Comparison of ENCODE assay signal across 8 mouse cellular contexts in genomic region chr10:57486542-57487071, GRCm38 (mm10). TPM values are rescaled to one million over a fixed set of nuclear protein-coding genes. Genes with fewer than 3 reads are reported as not detected.
DNase-seq lines count a peak whose midpoint lies in the region; ATAC-seq and TF ChIP-seq lines count a peak whose summit lies in the region.

No protein-coding gene starts in this region.

- peak overlapping the region; percentile 70 for H3K4me2 ChIP-seq in forebrain, embryonic 11.5 days (ENCODE audit: low read depth, low read length, severe bottlenecking)
- peak overlapping the region; percentile 71 for H3K4me2 ChIP-seq in intestine, embryonic 16.5 days (ENCODE audit: low read depth, low read length)

- no peak for TF ChIP-seq CTCF in testis, adult 2 months (IDR thresholded peaks at IDR 0.05; ENCODE audit: control insufficient read depth, insufficient read depth, insufficient replicate concordance, low read depth, low read length)

- peak overlapping the region; percentile 97 for H3K9ac ChIP-seq in forebrain, embryonic 11.5 days (ENCODE audit: low read length)
- peak overlapping the region; percentile 92 for H3K9ac ChIP-seq in intestine, embryonic 16.5 days (ENCODE audit: low read depth, low read length)

- WGBS in forebrain, embryonic 11.5 days: 1% methylated on average over 61 of the region's 65 CpGs
- under 1% methylated on average over 65 of the region's 65 CpGs for WGBS in intestine, embryonic 16.5 days

- no peak; the same call in 1 of the 2 replicates for TF ChIP-seq POLR2A in testis, adult 2 months (IDR thresholded peaks at IDR 0.05; ENCODE audit: control insufficient read depth, low read depth, low read length)

- ATAC-seq in forebrain, embryonic 11.5 days (replicated peaks; ENCODE audit: low FRiP score): peak; percentile 71
- peak; percentile 92 for ATAC-seq in intestine, embryonic 16.5 days

- no peaks in the 10 kb centered on the region for H3K36me3 ChIP-seq in testis, adult 2 months (ENCODE audit: control insufficient read depth, insufficient read depth, low read length)
- H3K36me3 ChIP-seq in forebrain, embryonic 11.5 days (ENCODE audit: control insufficient read depth, insufficient read depth, low read length): no peaks in the 10 kb centered on the region
- no peaks in the 10 kb centered on the region for H3K36me3 ChIP-seq in intestine, embryonic 16.5 days (ENCODE audit: control insufficient read depth, insufficient read depth, low read length)

- DNase-seq in embryo, embryonic 10.5 days (ENCODE audit: low spot score): peak; percentile 57
- no peak for DNase-seq in embryo, embryonic 10 days (ENCODE audit: low spot score)
- DNase-seq in testis, postnatal 14 days (ENCODE audit: low spot score): no peak
- DNase-seq in forebrain, embryonic 11.5 days (ENCODE audit: low spot score): peak; percentile 87
- DNase-seq in lung, postnatal 25 days (ENCODE audit: low spot score): peak; percentile 61
- DNase-seq in urinary bladder, postnatal 25 days (ENCODE audit: low spot score): peak; percentile 68

- H3K27ac ChIP-seq in testis, adult 2 months (ENCODE audit: control insufficient read depth, insufficient read depth, low read depth, low read length): peak overlapping the region; percentile 34
- peak overlapping the region; percentile 97 for H3K27ac ChIP-seq in forebrain, embryonic 11.5 days (ENCODE audit: low read depth, low read length)
- H3K27ac ChIP-seq in intestine, embryonic 16.5 days (ENCODE audit: low read length): peak overlapping the region; percentile 94

- no peaks in the 10 kb centered on the region for H3K9me3 ChIP-seq in forebrain, embryonic 11.5 days (ENCODE audit: control insufficient read depth, low read length)
- H3K9me3 ChIP-seq in intestine, embryonic 16.5 days (ENCODE audit: control insufficient read depth, low read length): no peaks in the 10 kb centered on the region

- H3K27me3 ChIP-seq in testis, adult 2 months (ENCODE audit: control insufficient read depth, insufficient read depth, low read length): no peaks in the 10 kb centered on the region
- H3K27me3 ChIP-seq in forebrain, embryonic 11.5 days (ENCODE audit: control insufficient read depth, insufficient read depth, low read length): no peaks in the 10 kb centered on the region
- H3K27me3 ChIP-seq in intestine, embryonic 16.5 days (replicated peaks; ENCODE audit: control insufficient read depth, insufficient read depth, low read length): no peaks in the 10 kb centered on the region

- H3K4me3 ChIP-seq in testis, adult 2 months (ENCODE audit: control insufficient read depth, low read depth, low read length): peak overlapping the region; percentile 69
- H3K4me3 ChIP-seq in forebrain, embryonic 11.5 days (ENCODE audit: low read depth, low read length): peak overlapping the region; percentile 89
- peak overlapping the region; percentile 95 for H3K4me3 ChIP-seq in intestine, embryonic 16.5 days (ENCODE audit: low read length)

- peaks cover 2% of the 10 kb centered on the region; the same call in 1 of the 2 replicates for H3K4me1 ChIP-seq in testis, adult 2 months (ENCODE audit: control insufficient read depth, insufficient read depth, low read length)
- peaks cover 4% of the 10 kb centered on the region; the same call in 1 of the 2 replicates for H3K4me1 ChIP-seq in forebrain, embryonic 11.5 days (replicated peaks; ENCODE audit: control insufficient read depth, insufficient read depth, low read length)
- peaks cover 2% of the 10 kb centered on the region; the same call in 1 of the 2 replicates for H3K4me1 ChIP-seq in intestine, embryonic 16.5 days (ENCODE audit: control insufficient read depth, insufficient read depth, low read length)

RNA-seq across cellular contexts. Expression of gene Hsf2, which starts 0.4 kb away (rescaled TPM):
- polyA plus RNA-seq in testis, adult 2 months (2012; rRNA removed): 14.3 and 16.4 TPM in 2 replicates
- polyA plus RNA-seq in forebrain, embryonic 11.5 days (2014; fragmentation: Nextera tagmentation; extraction: Ambion mirVana): 59.8 and 65.3 TPM in 2 replicates
- 12.2 and 13.5 TPM in 2 replicates for polyA plus RNA-seq in intestine, embryonic 16.5 days (2015; fragmentation: Nextera tagmentation; extraction: Ambion mirVana)

RNA-seq across cellular contexts. Expression of gene Serinc1, which starts 45.7 kb away (rescaled TPM):
- 13.5 and 19.8 TPM in 2 replicates for polyA plus RNA-seq in testis, adult 2 months (2012; rRNA removed)
- 172 and 182 TPM in 2 replicates for polyA plus RNA-seq in forebrain, embryonic 11.5 days (2014; fragmentation: Nextera tagmentation; extraction: Ambion mirVana)
- 105 TPM in 2 replicates for polyA plus RNA-seq in intestine, embryonic 16.5 days (2015; fragmentation: Nextera tagmentation; extraction: Ambion mirVana)

Comparison
In these comparisons a context has a peak if more than half of its experiments do, and no peak if none do; other contexts are left out.
1. DNase-seq: peak in embryo, embryonic 10.5 days (single experiment), forebrain, embryonic 11.5 days (single experiment), lung, postnatal 25 days (single experiment) and urinary bladder, postnatal 25 days (single experiment); none in embryo, embryonic 10 days (single experiment) and testis, postnatal 14 days (single experiment).
2. H3K27ac ChIP-seq: peak in every context shown above with its lines; median percentile 97 in forebrain, embryonic 11.5 days; 94 in intestine, embryonic 16.5 days; 34 in testis, adult 2 months.
3. Peak in every context shown above with its lines, with median percentiles within 50 percentile points of each other: H3K4me3 ChIP-seq.